ENCODE assay signal across 27 mouse cellular contexts in genomic region chr6:45455424-45455823, GRCm38 (mm10).
A peak's percentile ranks its signal among the peaks of the same experiment; 100 is the strongest.
DNase-seq lines count a peak whose midpoint lies in the region; ATAC-seq lines count a peak whose summit lies in the region.
"Had no signal": no experiment of that assay in that cellular context is flagged by ENCODE, and none has a peak within 500 bp of the region (broad histone marks: within the 10 kb centered on the region; RNA-seq: fewer than 3 reads in every experiment).

No protein-coding gene starts in this region.

- intact Hi-C loops in left cerebral cortex, postnatal 14 days (cut with DNase I): no loop called here

- ATAC-seq in forebrain, embryonic 16.5 days: peak; percentile 40; the same call in 1 of the 2 replicates
- no peak for ATAC-seq in forebrain, embryonic 11.5 days (replicated peaks; ENCODE audit: low FRiP score)
- no peak for ATAC-seq in liver, embryonic 12.5 days
- ATAC-seq: forebrain, embryonic 15.5 days; intestine, postnatal 0 days; Patski had no signal

- H3K9me3 ChIP-seq in forebrain, embryonic 16.5 days (ENCODE audit: control insufficient read depth, low read length): no peaks in the 10 kb centered on the region
- H3K9me3 ChIP-seq in forebrain, embryonic 11.5 days (ENCODE audit: control insufficient read depth, low read length): no peaks in the 10 kb centered on the region
- no peaks in the 10 kb centered on the region for H3K9me3 ChIP-seq in liver, embryonic 12.5 days (replicated peaks)
- H3K9me3 ChIP-seq: embryonic facial prominence, embryonic 12.5 days; embryonic facial prominence, embryonic 15.5 days; forebrain, embryonic 15.5 days; G1E; hindbrain, embryonic 12.5 days; hindbrain, embryonic 15.5 days had no signal

- DNase-seq in forebrain, embryonic 11.5 days (ENCODE audit: low spot score): no peak
- DNase-seq in frontal cortex, adult 2 months (ENCODE audit: extremely low spot score in 1 of 2, low spot score in 1 of 2): peak; percentile 9 to 27
- no peak for DNase-seq in frontal cortex, postnatal 14 days (ENCODE audit: low spot score in 2 of 2)
- peak; percentile 3 to 10 for DNase-seq in left cerebral cortex, postnatal 14 days (ENCODE audit: low spot score in 2 of 2)
- no peak for DNase-seq in left cerebral cortex, adult 8-10 months (ENCODE audit: low spot score in 2 of 2)
- DNase-seq in telencephalon, adult 2 months (ENCODE audit: low read depth, low spot score): peak; percentile 36
- DNase-seq: adrenal gland, postnatal 10 days; adrenal gland, postnatal 36 days; B cell, adult 2 months; cerebellum, adult 2 months; cerebellum, adult 9-11 months; gastrocnemius, adult 2 months; gastrocnemius, postnatal 14 days; heart, adult 11 months; kidney, adult 2 months had no signal

- 55% methylated on average over 1 of the region's 1 CpGs for WGBS in forebrain, embryonic 16.5 days
- 97% methylated on average over 1 of the region's 1 CpGs for WGBS in forebrain, embryonic 11.5 days
- WGBS in liver, embryonic 12.5 days (ENCODE audit: insufficient replicate concordance): 74% methylated on average over 1 of the region's 1 CpGs

- no peaks in the 10 kb centered on the region for H3K27me3 ChIP-seq in forebrain, embryonic 16.5 days (replicated peaks; ENCODE audit: control insufficient read depth, insufficient read depth, low read length)
- no peaks in the 10 kb centered on the region for H3K27me3 ChIP-seq in forebrain, embryonic 11.5 days (ENCODE audit: control insufficient read depth, insufficient read depth, low read length)
- no peaks in the 10 kb centered on the region for H3K27me3 ChIP-seq in liver, embryonic 12.5 days (replicated peaks)
- H3K27me3 ChIP-seq: CH12.LX; embryonic facial prominence, embryonic 12.5 days; embryonic facial prominence, embryonic 15.5 days; forebrain, embryonic 15.5 days; hindbrain, embryonic 12.5 days; hindbrain, embryonic 15.5 days; Patski had no signal

- H3K9ac ChIP-seq in forebrain, embryonic 16.5 days (replicated peaks; ENCODE audit: low read depth, low read length): no peak overlapping the region
- H3K9ac ChIP-seq in forebrain, embryonic 11.5 days (ENCODE audit: low read length): no peak overlapping the region
- H3K9ac ChIP-seq in liver, embryonic 12.5 days: no peak overlapping the region
- H3K9ac ChIP-seq: embryonic facial prominence, embryonic 12.5 days; embryonic facial prominence, embryonic 15.5 days; forebrain, embryonic 15.5 days; hindbrain, embryonic 12.5 days; hindbrain, embryonic 15.5 days had no signal

- no peak overlapping the region for H3K27ac ChIP-seq in forebrain, embryonic 16.5 days (ENCODE audit: low read length)
- H3K27ac ChIP-seq in forebrain, embryonic 11.5 days (ENCODE audit: low read depth, low read length): no peak overlapping the region
- H3K27ac ChIP-seq in liver, embryonic 12.5 days: no peak overlapping the region
- H3K27ac ChIP-seq: embryonic facial prominence, embryonic 12.5 days; embryonic facial prominence, embryonic 15.5 days; forebrain, embryonic 15.5 days; gastrocnemius, adult 2 months; hindbrain, embryonic 12.5 days; hindbrain, embryonic 15.5 days had no signal

- no peak overlapping the region for H3K4me2 ChIP-seq in forebrain, embryonic 16.5 days (ENCODE audit: low read length)
- H3K4me2 ChIP-seq in forebrain, embryonic 11.5 days (ENCODE audit: low read depth, low read length, severe bottlenecking): no peak overlapping the region
- H3K4me2 ChIP-seq in liver, embryonic 12.5 days: no peak overlapping the region
- H3K4me2 ChIP-seq: embryonic facial prominence, embryonic 12.5 days; embryonic facial prominence, embryonic 15.5 days; forebrain, embryonic 15.5 days; heart, embryonic 11.5 days; hindbrain, embryonic 12.5 days; hindbrain, embryonic 15.5 days had no signal

- no peak overlapping the region for H3K4me3 ChIP-seq in forebrain, embryonic 16.5 days (replicated peaks; ENCODE audit: low read length)
- H3K4me3 ChIP-seq in forebrain, embryonic 11.5 days (ENCODE audit: low read depth, low read length): no peak overlapping the region
- no peak overlapping the region for H3K4me3 ChIP-seq in liver, embryonic 12.5 days
- H3K4me3 ChIP-seq: embryonic facial prominence, embryonic 12.5 days; embryonic facial prominence, embryonic 15.5 days; forebrain, embryonic 15.5 days; gastrocnemius, adult 2 months; hindbrain, embryonic 12.5 days; hindbrain, embryonic 15.5 days had no signal

- H3K4me1 ChIP-seq in forebrain, embryonic 16.5 days (replicated peaks; ENCODE audit: control insufficient read depth, insufficient read depth, low read length): no peaks in the 10 kb centered on the region; the same call in 1 of the 2 replicates
- H3K4me1 ChIP-seq in forebrain, embryonic 11.5 days (replicated peaks; ENCODE audit: control insufficient read depth, insufficient read depth, low read length): no peaks in the 10 kb centered on the region
- no peaks in the 10 kb centered on the region for H3K4me1 ChIP-seq in liver, embryonic 12.5 days
- H3K4me1 ChIP-seq: embryonic facial prominence, embryonic 12.5 days; embryonic facial prominence, embryonic 15.5 days; forebrain, embryonic 15.5 days; hindbrain, embryonic 12.5 days; hindbrain, embryonic 15.5 days had no signal

- no peaks in the 10 kb centered on the region for H3K36me3 ChIP-seq in forebrain, embryonic 16.5 days (ENCODE audit: control insufficient read depth, insufficient read depth)
- no peaks in the 10 kb centered on the region for H3K36me3 ChIP-seq in forebrain, embryonic 11.5 days (ENCODE audit: control insufficient read depth, insufficient read depth, low read length)
- H3K36me3 ChIP-seq in liver, embryonic 12.5 days: no peaks in the 10 kb centered on the region
- H3K36me3 ChIP-seq: embryonic facial prominence, embryonic 12.5 days; embryonic facial prominence, embryonic 15.5 days; forebrain, embryonic 15.5 days; G1E; hindbrain, embryonic 12.5 days; hindbrain, embryonic 15.5 days had no signal

Comparison
In these comparisons a context has a peak if more than half of its experiments do, and no peak if none do; other contexts are left out.
1. DNase-seq: peak in frontal cortex, adult 2 months (2 of 2), left cerebral cortex, postnatal 14 days (2 of 2) and telencephalon, adult 2 months (single experiment); none in forebrain, embryonic 11.5 days (single experiment), frontal cortex, postnatal 14 days (0 of 2) and left cerebral cortex, adult 8-10 months (0 of 2).